Mouse (Mus musculus): Measurements from ENCODE around the gene Patl2. TPM values are rescaled to one million over a fixed set of nuclear protein-coding genes. Genes with fewer than 3 reads are reported as not detected.
A peak's percentile ranks its signal among the peaks of the same experiment; 100 is the strongest.

The Patl2 gene
- polyA plus RNA-seq, 2 experiments, result 0.04 TPM; not detected in 1

- H3K4me1 ChIP-seq (replicated peaks; ENCODE audit: control insufficient read depth in 2 of 2, insufficient read depth in 2 of 2, low read length in 1 of 2), result peaks cover 13 to 22% of the 10 kb centered on the region in 2 experiments
- WGBS (ENCODE audit: insufficient replicate concordance), result 65% methylated on average over 5 of the region's 5 CpGs
- no peak overlapping the region for H3K27ac ChIP-seq
- peak overlapping the region; percentile 17 for H3K4me2 ChIP-seq (ENCODE audit: low read depth)
- no peaks in the 10 kb centered on the region for H3K27me3 ChIP-seq (ENCODE audit: control insufficient read depth, insufficient read depth, low read length)
- peak; percentile 22; the same call in 1 of the 2 replicates for ATAC-seq (ENCODE audit: insufficient read depth)
- peak; percentile 32; the same call in 1 of the 2 replicates for TF ChIP-seq CTCF (IDR thresholded peaks at IDR 0.05; ENCODE audit: low read depth)
- TF ChIP-seq EP300 (IDR thresholded peaks at IDR 0.05; ENCODE audit: low read depth), result no peak
- H3K4me3 ChIP-seq (ENCODE audit: insufficient read depth in 1 of 2, low read depth in 2 of 2, low read length in 2 of 2), result no peak overlapping the region
- H3K36me3 ChIP-seq (replicated peaks; ENCODE audit: control insufficient read depth, insufficient read depth, low read depth), result no peaks in the 10 kb centered on the region
- no peaks in the 10 kb centered on the region for H3K9me3 ChIP-seq (ENCODE audit: control insufficient read depth, low read length)
- no peak overlapping the region for H3K9ac ChIP-seq (replicated peaks)
- DNase-seq (ENCODE audit: low read depth in 3 of 3, low spot score in 3 of 3), result peak in 1 of 3 experiments; percentile 35
Measured at GRCm38 (mm10) chr2:122141332-122141967, 44.5 kb downstream of the Patl2 start.

GRCm38 (mm10) chr2:122140815-122141214 lies 45.2 kb downstream of the Patl2 start:
- Histone ChIP-seq H3K27ac (peak overlapping the region; percentile 52), H3K36me3 (replicated peaks; ENCODE audit: control insufficient read depth, insufficient read depth, low read depth) (no peaks in the 10 kb centered on the region), H3K9me3 (ENCODE audit: control insufficient read depth, low read length) (no peaks in the 10 kb centered on the region), H3K27me3 (ENCODE audit: control insufficient read depth, insufficient read depth, low read length) (no peaks in the 10 kb centered on the region), H3K9ac (replicated peaks) (no peak overlapping the region), H3K4me3 (ENCODE audit: insufficient read depth in 1 of 2, low read depth in 2 of 2, low read length in 2 of 2) (no peak overlapping the region), H3K4me1 (replicated peaks; ENCODE audit: control insufficient read depth in 2 of 2, insufficient read depth in 2 of 2, low read length in 1 of 2) (peaks cover 13 to 22% of the 10 kb centered on the region in 2 experiments), H3K4me2 (ENCODE audit: low read depth) (peak overlapping the region; percentile 17)
- ATAC-seq (ENCODE audit: insufficient read depth) (no peak), DNase-seq (ENCODE audit: low read depth in 3 of 3, low spot score in 3 of 3) (no peak)
- WGBS (ENCODE audit: insufficient replicate concordance), result 52% methylated on average over 2 of the region's 2 CpGs
- TF ChIP-seq CTCF (IDR thresholded peaks at IDR 0.05; ENCODE audit: low read depth) (no peak), EP300 (IDR thresholded peaks at IDR 0.05; ENCODE audit: low read depth) (no peak)

- Histone ChIP-seq H3K4me2 (ENCODE audit: low read depth) (peak overlapping the region; percentile 51), H3K4me1 (replicated peaks; ENCODE audit: control insufficient read depth in 2 of 2, insufficient read depth in 2 of 2, low read length in 1 of 2) (peaks cover 13 to 25% of the 10 kb centered on the region in 2 experiments), H3K9ac (replicated peaks) (peak overlapping the region; percentile 46), H3K27me3 (ENCODE audit: control insufficient read depth, insufficient read depth, low read length) (no peaks in the 10 kb centered on the region), H3K9me3 (ENCODE audit: control insufficient read depth, low read length) (no peaks in the 10 kb centered on the region), H3K4me3 (ENCODE audit: insufficient read depth in 1 of 2, low read depth in 2 of 2, low read length in 2 of 2) (no peak overlapping the region), H3K36me3 (replicated peaks; ENCODE audit: control insufficient read depth, insufficient read depth, low read depth) (no peaks in the 10 kb centered on the region), H3K27ac (peak overlapping the region; percentile 45)
- TF ChIP-seq CTCF (IDR thresholded peaks at IDR 0.05; ENCODE audit: low read depth) (no peak), EP300 (IDR thresholded peaks at IDR 0.05; ENCODE audit: low read depth) (peak; percentile 78)
- ATAC-seq (ENCODE audit: insufficient read depth) (peak; percentile 94), DNase-seq (ENCODE audit: low read depth in 3 of 3, low spot score in 3 of 3) (peak; percentile 76 to 82 (median 81))
- 15% methylated on average over 5 of the region's 5 CpGs for WGBS (ENCODE audit: insufficient replicate concordance)
Measured at GRCm38 (mm10) chr2:122137839-122138465, 48.0 kb downstream of the Patl2 start.

GRCm38 (mm10) chr2:122132618-122133017 lies 53.4 kb downstream of the Patl2 start:
- DNase-seq (ENCODE audit: low read depth in 3 of 3, low spot score in 3 of 3) (no peak), ATAC-seq (ENCODE audit: insufficient read depth) (no peak)
- TF ChIP-seq EP300 (IDR thresholded peaks at IDR 0.05; ENCODE audit: low read depth) (no peak), CTCF (IDR thresholded peaks at IDR 0.05; ENCODE audit: low read depth) (no peak)

GRCm38 (mm10) chr2:122132078-122132477 lies 53.9 kb downstream of the Patl2 start:
- Histone ChIP-seq H3K9me3 (ENCODE audit: control insufficient read depth, low read length) (no peaks in the 10 kb centered on the region), H3K36me3 (replicated peaks; ENCODE audit: control insufficient read depth, insufficient read depth, low read depth) (no peaks in the 10 kb centered on the region), H3K4me1 (replicated peaks; ENCODE audit: control insufficient read depth in 2 of 2, insufficient read depth in 2 of 2, low read length in 1 of 2) (peaks cover 0 to 14% of the 10 kb centered on the region in 2 experiments; a peak in 2 of 4 replicates), H3K9ac (replicated peaks) (no peak overlapping the region), H3K4me3 (ENCODE audit: insufficient read depth in 1 of 2, low read depth in 2 of 2, low read length in 2 of 2) (no peak overlapping the region), H3K4me2 (ENCODE audit: low read depth) (no peak overlapping the region), H3K27ac (no peak overlapping the region), H3K27me3 (ENCODE audit: control insufficient read depth, insufficient read depth, low read length) (no peaks in the 10 kb centered on the region)
- no peak for DNase-seq (ENCODE audit: low read depth in 3 of 3, low spot score in 3 of 3)
- TF ChIP-seq CTCF (IDR thresholded peaks at IDR 0.05; ENCODE audit: low read depth) (no peak), EP300 (IDR thresholded peaks at IDR 0.05; ENCODE audit: low read depth) (no peak)
- WGBS (ENCODE audit: insufficient replicate concordance), result 45% methylated on average over 2 of the region's 2 CpGs
- no peak for ATAC-seq (ENCODE audit: insufficient read depth)

More at GRCm38 (mm10) chr2:122132618-122133017, 53.4 kb downstream of the Patl2 start:
- no peaks in the 10 kb centered on the region for H3K9me3 ChIP-seq (ENCODE audit: control insufficient read depth, low read length)
- 40% methylated on average over 2 of the region's 2 CpGs for WGBS (ENCODE audit: insufficient replicate concordance)
- no peaks in the 10 kb centered on the region for H3K36me3 ChIP-seq (replicated peaks; ENCODE audit: control insufficient read depth, insufficient read depth, low read depth)
- H3K4me1 ChIP-seq (replicated peaks; ENCODE audit: control insufficient read depth in 2 of 2, insufficient read depth in 2 of 2, low read length in 1 of 2), result peaks cover 3 to 17% of the 10 kb centered on the region in 2 experiments
- H3K4me3 ChIP-seq (ENCODE audit: insufficient read depth in 1 of 2, low read depth in 2 of 2, low read length in 2 of 2), result no peak overlapping the region
- H3K4me2 ChIP-seq (ENCODE audit: low read depth), result no peak overlapping the region
- H3K27ac ChIP-seq, result no peak overlapping the region
- no peaks in the 10 kb centered on the region for H3K27me3 ChIP-seq (ENCODE audit: control insufficient read depth, insufficient read depth, low read length)
- no peak overlapping the region for H3K9ac ChIP-seq (replicated peaks)
